22 mouse cellular contexts compared by ENCODE assay signal in the genomic region with DNA sequence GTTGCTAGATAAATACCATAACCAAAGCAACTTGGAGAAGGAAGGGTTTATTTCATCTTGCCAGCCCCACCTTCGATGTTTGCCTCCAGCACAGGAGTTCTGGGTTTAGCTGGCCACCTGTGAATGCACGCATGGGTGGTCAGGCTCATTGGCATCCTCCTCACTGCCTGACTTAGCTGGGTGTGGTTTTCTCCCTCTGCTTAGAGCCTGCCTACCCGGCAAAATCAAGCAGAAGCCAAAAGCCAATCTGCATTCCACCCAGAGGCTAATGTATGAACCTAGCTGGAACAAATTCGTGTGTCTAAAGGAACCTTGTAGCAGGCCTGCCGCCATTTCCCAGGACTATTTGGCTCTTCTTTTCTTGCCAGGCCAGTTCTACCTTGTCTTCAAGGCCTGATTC. TPM values are rescaled to one million over a fixed set of nuclear protein-coding genes. Genes with fewer than 3 reads are reported as not detected.
DNase-seq lines count a peak whose midpoint lies in the region; ATAC-seq lines count a peak whose summit lies in the region.
"Had no signal": no experiment of that assay in that cellular context is flagged by ENCODE, and none has a peak within 500 bp of the region (broad histone marks: within the 10 kb centered on the region; RNA-seq: fewer than 3 reads in every experiment).

No protein-coding gene starts in this region.

- H3K4me3 ChIP-seq in hindbrain, embryonic 10.5 days: no peak overlapping the region
- H3K4me3 ChIP-seq in hindbrain, embryonic 14.5 days (replicated peaks; ENCODE audit: low read length): no peak overlapping the region
- H3K4me3 ChIP-seq in embryonic facial prominence, embryonic 14.5 days (ENCODE audit: low read depth, low read length): no peak overlapping the region
- H3K4me3 ChIP-seq in kidney, embryonic 14.5 days (ENCODE audit: low read length): no peak overlapping the region
- H3K4me3 ChIP-seq: erythroblast, embryonic 14.5 days; forebrain, embryonic 13.5 days; limb, embryonic 12.5 days; liver, embryonic 13.5 days; midbrain, embryonic 13.5 days had no signal

- H3K27me3 ChIP-seq in hindbrain, embryonic 10.5 days (ENCODE audit: insufficient read depth, poor library complexity, severe bottlenecking): no peaks in the 10 kb centered on the region
- H3K27me3 ChIP-seq in hindbrain, embryonic 14.5 days (ENCODE audit: control insufficient read depth, insufficient read depth, low read length): no peaks in the 10 kb centered on the region
- H3K27me3 ChIP-seq in embryonic facial prominence, embryonic 14.5 days (replicated peaks; ENCODE audit: control insufficient read depth, insufficient read depth, low read length): no peaks in the 10 kb centered on the region
- H3K27me3 ChIP-seq in kidney, embryonic 14.5 days (ENCODE audit: control insufficient read depth, insufficient read depth, low read length): no peaks in the 10 kb centered on the region
- H3K27me3 ChIP-seq: forebrain, embryonic 13.5 days; limb, embryonic 12.5 days; liver, embryonic 13.5 days; midbrain, embryonic 13.5 days; Patski had no signal

- no peaks in the 10 kb centered on the region for H3K9me3 ChIP-seq in hindbrain, embryonic 10.5 days
- H3K9me3 ChIP-seq in hindbrain, embryonic 14.5 days (ENCODE audit: control insufficient read depth, low read length): no peaks in the 10 kb centered on the region
- no peaks in the 10 kb centered on the region for H3K9me3 ChIP-seq in embryonic facial prominence, embryonic 14.5 days (ENCODE audit: control insufficient read depth, low read length)
- H3K9me3 ChIP-seq in kidney, embryonic 14.5 days (ENCODE audit: control insufficient read depth, low read length): no peaks in the 10 kb centered on the region
- H3K9me3 ChIP-seq: forebrain, embryonic 13.5 days; limb, embryonic 12.5 days; liver, embryonic 13.5 days; midbrain, embryonic 13.5 days had no signal

- DNase-seq in hindbrain, embryonic 10.5 days (ENCODE audit: low spot score): no peak
- no peak for DNase-seq in hindbrain, embryonic 14.5 days (ENCODE audit: low spot score)
- peak; percentile 33 for DNase-seq in embryonic facial prominence, embryonic 14.5 days (ENCODE audit: low spot score)
- peak; percentile 46 to 75 for DNase-seq in kidney, postnatal 25 days
- DNase-seq in left cerebral cortex, postnatal 25 days (ENCODE audit: low spot score in 2 of 2): no peak
- no peak for DNase-seq in gastrocnemius, adult 18-20 months (ENCODE audit: low spot score)
- DNase-seq in gastrocnemius, adult 8-10 months (ENCODE audit: low spot score in 2 of 2): no peak
- DNase-seq: adrenal gland, adult 8-10 months; cerebellum, adult 11-12 months; gastrocnemius, postnatal 10 days; heart, adult 11 months; liver, embryonic 13.5 days; lung, adult 2 months; thymus, postnatal 14 days had no signal

- intact Hi-C loops in left cerebral cortex, postnatal 25 days (cut with DNase I): no loop called here

- 51% methylated on average over 5 of the region's 5 CpGs for WGBS in hindbrain, embryonic 10.5 days
- WGBS in hindbrain, embryonic 14.5 days: 49% methylated on average over 5 of the region's 5 CpGs
- WGBS in embryonic facial prominence, embryonic 14.5 days: 40% methylated on average over 5 of the region's 5 CpGs
- 39% methylated on average over 5 of the region's 5 CpGs for WGBS in kidney, embryonic 14.5 days

- H3K27ac ChIP-seq in hindbrain, embryonic 10.5 days: peak overlapping the region; percentile 6; the same call in 1 of the 2 replicates
- H3K27ac ChIP-seq in hindbrain, embryonic 14.5 days: no peak overlapping the region
- H3K27ac ChIP-seq in embryonic facial prominence, embryonic 14.5 days (replicated peaks; ENCODE audit: low read depth, low read length): no peak overlapping the region
- no peak overlapping the region for H3K27ac ChIP-seq in kidney, embryonic 14.5 days (ENCODE audit: low read depth, low read length)
- H3K27ac ChIP-seq: forebrain, embryonic 13.5 days; limb, embryonic 12.5 days; liver, embryonic 13.5 days; midbrain, embryonic 13.5 days had no signal

- no peak overlapping the region for H3K4me2 ChIP-seq in hindbrain, embryonic 14.5 days (replicated peaks)
- H3K4me2 ChIP-seq in embryonic facial prominence, embryonic 14.5 days (ENCODE audit: low read depth, low read length): no peak overlapping the region
- no peak overlapping the region for H3K4me2 ChIP-seq in kidney, embryonic 14.5 days (replicated peaks; ENCODE audit: low read depth, low read length)
- H3K4me2 ChIP-seq: forebrain, embryonic 13.5 days; heart, embryonic 11.5 days; limb, embryonic 12.5 days; liver, embryonic 13.5 days; midbrain, embryonic 13.5 days had no signal

- no peak for ATAC-seq in hindbrain, embryonic 14.5 days (ENCODE audit: low FRiP score)
- peak; percentile 50; the same call in 1 of the 2 replicates for ATAC-seq in embryonic facial prominence, embryonic 14.5 days (ENCODE audit: low read depth)
- 0 out of 2 replicates have a peak, but pooled peaks have one; percentile 49 for ATAC-seq in kidney, embryonic 14.5 days (ENCODE audit: low FRiP score, low TSS enrichment)
- ATAC-seq: forebrain, embryonic 13.5 days; inflammation-experienced regulatory T-cells, adult 6 months; midbrain, embryonic 13.5 days; Patski had no signal

- peaks cover 24% of the 10 kb centered on the region; the same call in 1 of the 2 replicates for H3K4me1 ChIP-seq in hindbrain, embryonic 10.5 days (replicated peaks)
- no peaks in the 10 kb centered on the region for H3K4me1 ChIP-seq in hindbrain, embryonic 14.5 days (replicated peaks; ENCODE audit: control insufficient read depth, insufficient read depth, low read length)
- no peaks in the 10 kb centered on the region; the same call in 1 of the 2 replicates for H3K4me1 ChIP-seq in embryonic facial prominence, embryonic 14.5 days (ENCODE audit: control insufficient read depth, insufficient read depth, low read length)
- peaks cover 15% of the 10 kb centered on the region for H3K4me1 ChIP-seq in kidney, embryonic 14.5 days (ENCODE audit: control insufficient read depth, insufficient read depth, low read length)
- H3K4me1 ChIP-seq: forebrain, embryonic 13.5 days; liver, embryonic 13.5 days; midbrain, embryonic 13.5 days had no signal

- H3K36me3 ChIP-seq in hindbrain, embryonic 10.5 days: no peaks in the 10 kb centered on the region
- H3K36me3 ChIP-seq in hindbrain, embryonic 14.5 days (replicated peaks; ENCODE audit: control insufficient read depth, insufficient read depth): no peaks in the 10 kb centered on the region
- H3K36me3 ChIP-seq in embryonic facial prominence, embryonic 14.5 days (ENCODE audit: control insufficient read depth, insufficient read depth, low read length): no peaks in the 10 kb centered on the region
- no peaks in the 10 kb centered on the region for H3K36me3 ChIP-seq in kidney, embryonic 14.5 days (ENCODE audit: control insufficient read depth, insufficient read depth, low read length)
- H3K36me3 ChIP-seq: limb, embryonic 12.5 days; liver, embryonic 13.5 days; midbrain, embryonic 13.5 days had no signal

- no peak overlapping the region for H3K9ac ChIP-seq in hindbrain, embryonic 14.5 days
- no peak overlapping the region for H3K9ac ChIP-seq in embryonic facial prominence, embryonic 14.5 days (ENCODE audit: low read depth, low read length)
- H3K9ac ChIP-seq in kidney, embryonic 14.5 days (ENCODE audit: low read depth, low read length): no peak overlapping the region
- H3K9ac ChIP-seq: forebrain, embryonic 13.5 days; limb, embryonic 12.5 days; liver, embryonic 13.5 days; midbrain, embryonic 13.5 days had no signal

RNA-seq across cellular contexts. Expression of a gene that starts 58.7 kb away (rescaled TPM):
- 28.3 and 28.4 TPM in 2 replicates for polyA plus RNA-seq in hindbrain, embryonic 10.5 days (2016; fragmentation: Nextera tagmentation; extraction: Ambion mirVana)
- 5.8 and 6.0 TPM in 2 replicates for polyA plus RNA-seq in hindbrain, embryonic 14.5 days (2014; fragmentation: Nextera tagmentation; extraction: Ambion mirVana)
- 5.4 and 6.6 TPM in 2 replicates for polyA plus RNA-seq in embryonic facial prominence, embryonic 14.5 days (2014; fragmentation: Nextera tagmentation; extraction: Ambion mirVana)
- polyA plus RNA-seq in kidney, embryonic 14.5 days (2014; fragmentation: Nextera tagmentation; extraction: Ambion mirVana): 13.8 and 16.2 TPM in 2 replicates
- total RNA-seq in left cerebral cortex, postnatal 25 days (2021): 10 to 100 TPM in 1 of 2 experiments, 1 to 10 TPM in 1; 7.6 to 11.0 TPM
- 10 to 100 TPM in 1 of 2 experiments, 1 to 10 TPM in 1; 6.2 to 11.5 TPM for total RNA-seq in gastrocnemius, adult 18-20 months (2021)
- total RNA-seq in gastrocnemius, adult 8-10 months (2022): 1 to 10 TPM; 4.0 to 8.7 (median 6.7) TPM
- polyA plus RNA-seq: inflammation-experienced regulatory T-cells, adult 6 months had no signal

Comparison
In these comparisons a context has a peak if more than half of its experiments do, and no peak if none do; other contexts are left out.
1. DNase-seq: peak in embryonic facial prominence, embryonic 14.5 days (single experiment) and kidney, postnatal 25 days (2 of 2); none in hindbrain, embryonic 10.5 days (single experiment), hindbrain, embryonic 14.5 days (single experiment), left cerebral cortex, postnatal 25 days (0 of 2), gastrocnemius, adult 18-20 months (single experiment) and gastrocnemius, adult 8-10 months (0 of 2).